Mouse (Mus musculus) MEL (cell line): Measurements from ENCODE around the gene Aunip. TPM values are rescaled to one million over a fixed set of nuclear protein-coding genes. Genes with fewer than 3 reads are reported as not detected.
A peak's percentile ranks its signal among the peaks of the same experiment; 100 is the strongest.

Source experiments
- DNase-seq: peaks from one replicate; pipeline ENCODE4 v3.0.0; 2011; ENCODE audit warnings: low read depth, low spot score
- H3K27ac ChIP-seq: 2 replicates; pipeline ENCODE4 v1.5.1; 2012; ENCODE audit warnings: low read depth, mild to moderate bottlenecking, control low read depth, low read length, moderate library complexity; ENCODE audit not compliant: control insufficient read depth
- H3K27me3 ChIP-seq, 2 experiments: fragments of 150-350 bp in 1 of 2; sonication (generic) in 1 of 2; 2 replicates each; pipeline ENCODE4 v1.6.1; 2012; ENCODE audit warnings: low read length in 2 of 2, mild to moderate bottlenecking in 2 of 2, improper control_type of control experiment in 1 of 2, moderate library complexity in 1 of 2; ENCODE audit not compliant: insufficient read depth in 2 of 2, control insufficient read depth in 1 of 2
- H3K36me3 ChIP-seq, 2 experiments: 2 replicates each; pipeline ENCODE4 v1.6.1; 2012 to 2014; ENCODE audit warnings: low read length in 2 of 2, improper control_type of control experiment in 1 of 2, inconsistent platforms in 1 of 2, mild to moderate bottlenecking in 1 of 2; ENCODE audit not compliant: insufficient read depth in 2 of 2, control insufficient read depth in 1 of 2
- H3K4me1 ChIP-seq, 2 experiments: fragments of 150-350 bp in 1 of 2; sonication (generic) in 1 of 2; 2 replicates each; pipeline ENCODE4 v1.6.1; 2012; ENCODE audit warnings: low read length in 2 of 2, improper control_type of control experiment in 1 of 2, mild to moderate bottlenecking in 1 of 2; ENCODE audit not compliant: insufficient read depth in 2 of 2, control insufficient read depth in 1 of 2
- H3K4me3 ChIP-seq, 2 experiments: fragments of 150-350 bp in 1 of 2; sonication (generic) in 1 of 2; 2 replicates each; pipeline ENCODE4 v1.5.1; 2012; ENCODE audit warnings: low read depth in 2 of 2, low read length in 2 of 2, mild to moderate bottlenecking in 2 of 2, moderate library complexity in 2 of 2, control low read depth in 1 of 2, improper control_type of control experiment in 1 of 2; ENCODE audit not compliant: control insufficient read depth in 1 of 2, insufficient read depth in 1 of 2
- H3K79me2 ChIP-seq: 2 replicates; pipeline ENCODE4 v1.6.1; 2012; ENCODE audit warnings: mild to moderate bottlenecking, low read length, moderate library complexity; ENCODE audit not compliant: control insufficient read depth, poor library complexity, insufficient read depth
- H3K9ac ChIP-seq: 2 replicates; pipeline ENCODE4 v1.6.1; 2012; ENCODE audit warnings: low read depth, mild to moderate bottlenecking, control low read depth, low read length, moderate library complexity; ENCODE audit not compliant: control insufficient read depth, poor library complexity, severe bottlenecking
- H3K9me3 ChIP-seq: fragments of 150-350 bp; sonication (generic); replicated peaks from 2 replicates; pipeline ENCODE4 v1.6.1; 2012; ENCODE audit warnings: mild to moderate bottlenecking, low read length, improper control_type of control experiment, moderate library complexity; ENCODE audit not compliant: insufficient read depth
- CHD2 ChIP-seq: IDR thresholded peaks from 2 replicates; pipeline ENCODE4 v1.6.1; 2011; ENCODE audit warnings: low read length, improper control_type of control experiment
- CTCF ChIP-seq, 3 experiments: IDR thresholded peaks in 2 of 3; conservative IDR thresholded peaks in 1 of 3; 2 replicates each; pipeline ENCODE4 v1.5.1; 2011 to 2012; ENCODE audit warnings: low read length in 3 of 3, low read depth in 2 of 3, mild to moderate bottlenecking in 2 of 3, improper control_type of control experiment in 1 of 3, inconsistent platforms in 1 of 3, mixed read lengths in 1 of 3, moderate library complexity in 1 of 3; ENCODE audit not compliant: control insufficient read depth in 1 of 3, insufficient read depth in 1 of 3, poor library complexity in 1 of 3, severe bottlenecking in 1 of 3
- ELF1 ChIP-seq: IDR thresholded peaks from 2 replicates; pipeline ENCODE4 v1.6.1; 2014; ENCODE audit warnings: low read depth, mild to moderate bottlenecking, inconsistent platforms, low read length, improper control_type of control experiment, moderate library complexity
- ETS1 ChIP-seq: IDR thresholded peaks from 2 replicates; pipeline ENCODE4 v1.6.1; 2012; ENCODE audit warnings: low read depth, mild to moderate bottlenecking, inconsistent platforms, low read length, improper control_type of control experiment, moderate library complexity
- GABPA ChIP-seq: IDR thresholded peaks from 2 replicates; pipeline ENCODE4 v1.6.1; 2012; ENCODE audit warnings: low read depth, mild to moderate bottlenecking, inconsistent platforms, low read length, improper control_type of control experiment, moderate library complexity
- JUND ChIP-seq: IDR thresholded peaks from 2 replicates; pipeline ENCODE4 v1.6.1; 2011; ENCODE audit warnings: low read depth, mild to moderate bottlenecking, improper control_type of control experiment, low read length
- KAT2A ChIP-seq: conservative IDR thresholded peaks from 2 replicates; pipeline ENCODE4 v1.6.1; 2012; ENCODE audit warnings: low read depth, low read length, improper control_type of control experiment, inconsistent platforms
- MAX ChIP-seq: IDR thresholded peaks from 2 replicates; pipeline ENCODE4 v1.6.1; 2011; ENCODE audit warnings: low read length, improper control_type of control experiment
- MAZ ChIP-seq: IDR thresholded peaks from 2 replicates; pipeline ENCODE4 v1.6.1; 2012; ENCODE audit warnings: low read depth, mild to moderate bottlenecking, inconsistent platforms, low read length, improper control_type of control experiment
- MXI1 ChIP-seq: IDR thresholded peaks from 2 replicates; pipeline ENCODE4 v1.6.1; 2011; ENCODE audit warnings: mild to moderate bottlenecking, low read depth, low read length, improper control_type of control experiment
- MYB ChIP-seq: IDR thresholded peaks from 2 replicates; pipeline ENCODE4 v1.6.1; 2011; ENCODE audit warnings: mild to moderate bottlenecking, low read depth, low read length, improper control_type of control experiment
- NELFE ChIP-seq: IDR thresholded peaks from 2 replicates; pipeline ENCODE4 v1.6.1; 2011; ENCODE audit warnings: low read depth, low read length, improper control_type of control experiment
- NRF1 ChIP-seq: IDR thresholded peaks from 2 replicates; pipeline ENCODE4 v1.6.1; 2014; ENCODE audit warnings: low read depth, mild to moderate bottlenecking, inconsistent platforms, low read length, improper control_type of control experiment, moderate library complexity; ENCODE audit not compliant: poor library complexity, insufficient read depth, severe bottlenecking
- POLR2AphosphoS2 ChIP-seq: IDR thresholded peaks from 2 replicates; pipeline ENCODE4 v1.6.1; 2011; ENCODE audit warnings: low read length, improper control_type of control experiment
- POLR2AphosphoS5 ChIP-seq: IDR thresholded peaks from 2 replicates; pipeline ENCODE4 v1.6.1; 2012; ENCODE audit warnings: low read depth, borderline replicate concordance, mild to moderate bottlenecking, inconsistent platforms, low read length, moderate library complexity, mixed read lengths
- RAD21 ChIP-seq: IDR thresholded peaks from 2 replicates; pipeline ENCODE4 v1.6.1; 2011; ENCODE audit warnings: mild to moderate bottlenecking, low read depth, low read length, improper control_type of control experiment
- RCOR1 ChIP-seq: IDR thresholded peaks from 2 replicates; pipeline ENCODE4 v1.6.1; 2012; ENCODE audit warnings: low read depth, mild to moderate bottlenecking, inconsistent platforms, low read length, improper control_type of control experiment
- SIN3A ChIP-seq: IDR thresholded peaks from 2 replicates; pipeline ENCODE4 v1.6.1; 2012; ENCODE audit warnings: low read length, improper control_type of control experiment, inconsistent platforms
- SMC3 ChIP-seq: IDR thresholded peaks from 2 replicates; pipeline ENCODE4 v1.6.1; 2011; ENCODE audit warnings: low read depth, low read length, improper control_type of control experiment
- TAL1 ChIP-seq: IDR thresholded peaks from 2 replicates; pipeline ENCODE4 v1.6.1; 2012; ENCODE audit warnings: mild to moderate bottlenecking, inconsistent platforms, low read length, moderate library complexity, mixed read lengths
- USF1 ChIP-seq: IDR thresholded peaks from 2 replicates; pipeline ENCODE4 v1.6.1; 2014; ENCODE audit warnings: low read depth, mild to moderate bottlenecking, inconsistent platforms, low read length, improper control_type of control experiment, moderate library complexity
- USF2 ChIP-seq, 2 experiments: IDR thresholded peaks; 2 replicates each; pipeline ENCODE4 v1.6.1; 2011 to 2012; ENCODE audit warnings: improper control_type of control experiment in 2 of 2, low read length in 2 of 2, borderline replicate concordance in 1 of 2, inconsistent platforms in 1 of 2, low read depth in 1 of 2, mild to moderate bottlenecking in 1 of 2; ENCODE audit not compliant: insufficient read depth in 1 of 2
- ZKSCAN1 ChIP-seq: IDR thresholded peaks from 2 replicates; pipeline ENCODE4 v1.6.1; 2012; ENCODE audit warnings: low read depth, mild to moderate bottlenecking, inconsistent platforms, low read length, improper control_type of control experiment, moderate library complexity
- ZNF384 ChIP-seq: IDR thresholded peaks from 2 replicates; pipeline ENCODE4 v1.6.1; 2012; ENCODE audit warnings: low read depth, mild to moderate bottlenecking, inconsistent platforms, low read length, improper control_type of control experiment
- polyA plus RNA-seq, 2 experiments: library from polyadenylated mRNA; stranded (reverse) in 1 of 2; unstranded in 1 of 2; fragments of >175 nt in 1 of 2; fragments of >200 nt in 1 of 2; gene quantifications; 2 replicates each; pipeline versions ENCODE4 v1.2.1 to v1.2.4; 2012; ENCODE audit warnings: low replicate concordance in 2 of 2, low read depth in 1 of 2; ENCODE audit not compliant: insufficient read length in 2 of 2, insufficient read depth in 1 of 2, missing spikeins in 1 of 2
- total RNA-seq: library from RNA; depleted of rRNA; stranded (reverse); fragments of 300-350 nt; gene quantifications from 2 replicates; pipeline ENCODE4 v1.2.3, GENCODE M21; 2012

Aunip gene
- total and polyA plus RNA-seq, 3 experiments = 14.9 to 20.6 TPM; not detected in 1

DNA sequence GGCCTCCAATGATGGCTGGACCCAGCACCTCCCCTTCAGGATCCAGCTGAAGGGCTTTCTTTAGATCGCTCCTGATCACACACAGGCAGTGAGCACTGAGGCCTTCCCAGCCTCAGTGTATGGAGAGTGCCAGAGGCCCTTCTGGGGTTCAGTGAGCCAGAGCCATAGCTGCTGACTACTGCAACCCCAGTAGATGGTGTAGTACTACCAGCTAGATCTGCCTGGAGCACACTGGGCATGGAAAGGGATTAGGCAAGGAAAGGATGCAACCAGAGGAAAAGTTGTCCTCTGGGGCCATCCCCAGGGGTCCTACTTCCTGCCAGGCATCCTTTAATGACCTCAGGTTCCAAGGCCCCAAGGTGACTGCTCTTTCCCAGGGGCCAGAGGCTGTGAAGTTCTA, 42.8 kb downstream of the Aunip start:
- no peak overlapping the region for H3K27ac ChIP-seq

DNA sequence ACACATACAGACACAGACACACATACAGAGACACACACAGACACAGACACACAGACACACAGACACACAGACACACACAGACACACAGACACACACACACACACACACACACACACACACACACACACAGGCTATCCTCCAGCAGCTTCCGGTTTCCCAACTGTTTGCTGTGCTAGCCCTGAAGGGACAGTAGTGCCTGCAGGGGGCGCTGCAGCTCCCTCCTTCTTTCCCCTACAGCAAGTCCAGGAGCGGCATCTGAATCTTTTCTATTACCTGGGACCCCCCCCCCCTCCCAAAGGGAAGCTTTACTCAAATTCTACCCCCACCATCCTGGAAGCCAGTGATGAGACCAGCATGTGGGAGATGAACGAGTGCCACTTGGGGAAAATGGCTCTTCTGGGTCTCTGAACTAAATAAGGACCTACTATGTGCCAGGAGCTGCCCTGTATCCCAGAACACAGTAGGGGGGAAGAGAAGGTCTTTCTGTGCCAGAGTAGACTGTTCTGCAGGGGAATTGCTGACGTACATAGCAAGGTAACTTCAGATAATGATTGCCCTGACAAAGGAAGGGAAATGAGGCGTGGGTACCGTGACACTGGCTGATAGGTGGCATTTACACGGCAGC, 45.3 kb downstream of the Aunip start:
- Histone ChIP-seq H3K4me1 (peaks cover 2 to 16% of the 10 kb centered on the region in 2 experiments), H3K4me3 (no peak overlapping the region), H3K9ac (no peak overlapping the region), H3K27me3 (no peaks in the 10 kb centered on the region), H3K27ac (no peak overlapping the region), H3K9me3 (no peaks in the 10 kb centered on the region), H3K36me3 (peaks cover 0 to 7% of the 10 kb centered on the region in 2 experiments; a peak in 1 of 4 replicates), H3K79me2 (0 out of 2 replicates have a peak, but pooled peaks cover 1% of the 10 kb centered on the region)
- DNase-seq = peak; percentile 64
- TF ChIP-seq ELF1 = no peak
- TF ChIP-seq ZKSCAN1 = peak; percentile 92
- peak; percentile 13 for TF ChIP-seq RAD21
- TF ChIP-seq SMC3 = peak; percentile 41
- TF ChIP-seq CTCF (IDR thresholded peaks at IDR 0.05 in 2 of 3, conservative IDR thresholded peaks at IDR 0.05 in 1 of 3; ENCODE audit: control insufficient read depth in 1 of 3, insufficient read depth in 1 of 3, low read depth in 2 of 3, low read length in 3 of 3, poor library complexity in 1 of 3, severe bottlenecking in 1 of 3) = peak; percentile 35 to 82 (median 57); a peak in 5 of 6 replicates

More for the DNA sequence above, 42.8 kb downstream of the Aunip start:
- Histone ChIP-seq H3K27me3 (no peaks in the 10 kb centered on the region), H3K9me3 (no peaks in the 10 kb centered on the region), H3K9ac (no peak overlapping the region), H3K79me2 (0 out of 2 replicates have a peak, but pooled peaks cover 1% of the 10 kb centered on the region), H3K36me3 (peaks cover 0 to 7% of the 10 kb centered on the region in 2 experiments; a peak in 1 of 4 replicates), H3K4me3 (no peak overlapping the region), H3K4me1 (peaks cover 2 to 17% of the 10 kb centered on the region in 2 experiments)
- no peak for TF ChIP-seq RAD21
- no peak for TF ChIP-seq RCOR1
- no peak for TF ChIP-seq TAL1
- DNase-seq = no peak

DNA sequence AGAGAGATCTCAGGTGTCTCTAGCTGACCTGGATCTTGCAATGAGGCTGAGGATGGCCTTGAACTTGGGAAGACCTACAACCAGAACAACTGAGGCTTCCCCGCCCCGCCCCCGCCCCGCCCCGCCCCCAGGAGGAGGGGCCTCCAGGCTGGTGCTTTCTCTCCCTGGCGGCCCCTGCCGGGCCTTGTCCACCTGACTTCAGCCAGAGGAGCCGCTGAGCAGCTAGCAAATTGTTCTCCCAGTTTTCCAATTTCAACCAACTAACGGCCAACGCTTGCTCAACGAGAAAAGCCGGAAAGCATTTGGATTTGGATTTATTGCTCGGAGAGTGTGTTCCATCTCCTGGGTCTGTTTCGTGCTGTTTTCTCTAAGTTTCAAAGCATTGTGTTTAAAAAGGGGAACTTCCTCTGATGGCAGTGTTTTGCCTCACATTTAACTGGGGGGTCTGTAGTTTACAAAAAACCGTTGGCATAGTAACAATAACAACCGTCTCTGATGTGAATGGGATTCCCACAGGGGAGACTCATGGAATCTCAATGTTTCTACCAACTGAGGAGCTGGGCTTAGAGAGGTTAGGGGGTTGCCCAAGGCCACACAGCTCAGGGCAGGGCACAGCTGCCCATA, 46.9 kb downstream of the Aunip start:
- peak overlapping the region; percentile 46 to 87 for H3K4me3 ChIP-seq
- peak overlapping the region; percentile 64 for H3K27ac ChIP-seq
- peak overlapping the region; percentile 68 for H3K9ac ChIP-seq
- TF ChIP-seq ZNF384 (peak; percentile 28; the same call in 1 of the 2 replicates), MXI1 (peak; percentile 37; the same call in 1 of the 2 replicates), SIN3A (peak; percentile 61; the same call in 1 of the 2 replicates), MAZ (0 out of 2 replicates have a peak, but pooled peaks have one; percentile 41), POLR2AphosphoS2 (no peak), NELFE (no peak; the same call in 1 of the 2 replicates), ETS1 (no peak), KAT2A (no peak), POLR2AphosphoS5 (no peak), MAX (0 out of 2 replicates have a peak, but pooled peaks have one; percentile 38), USF1 (peak; percentile 47; the same call in 1 of the 2 replicates), JUND (no peak), GABPA (no peak), CHD2 (no peak), MYB (0 out of 2 replicates have a peak, but pooled peaks have one; percentile 32), USF2 (IDR thresholded peaks at IDR 0.05; ENCODE audit: borderline replicate concordance in 1 of 2, insufficient read depth in 1 of 2, low read depth in 1 of 2, low read length in 2 of 2) (no peak), NRF1 (no peak), TAL1 (no peak)

More for the DNA sequence above, 46.9 kb downstream of the Aunip start:
- Histone ChIP-seq H3K9me3 (no peaks in the 10 kb centered on the region), H3K27me3 (no peaks in the 10 kb centered on the region), H3K36me3 (peaks cover 0 to 4% of the 10 kb centered on the region in 2 experiments; a peak in 1 of 4 replicates), H3K79me2 (no peaks in the 10 kb centered on the region), H3K4me1 (peaks cover 2 to 7% of the 10 kb centered on the region in 2 experiments)
- DNase-seq = peak; percentile 75
